Mouse (Mus musculus) limb, embryonic 12.5 days (tissue): Measurements from ENCODE around the gene Hapln1. TPM values are rescaled to one million over a fixed set of nuclear protein-coding genes. Genes with fewer than 3 reads are reported as not detected.

Source experiments
- ATAC-seq: fragments of 200-750 bp; cut with Nextera tagmentation; 2 replicates; pipeline ENCODE4 v1.8.0; 2017; ENCODE audit warnings: low read depth, moderate TSS enrichment; ENCODE audit not compliant: insufficient number of reproducible peaks, insufficient read depth, low FRiP score, low TSS enrichment
- H3K27ac ChIP-seq: fragments of 300-500 bp; sonication (generic); 2 replicates; pipeline ENCODE4 v1.5.1; 2016; ENCODE audit warnings: mild to moderate bottlenecking, moderate library complexity
- H3K27me3 ChIP-seq: fragments of 300-500 bp; sonication (generic); 2 replicates; pipeline ENCODE4 v1.6.1; 2016; ENCODE audit warnings: mild to moderate bottlenecking, moderate library complexity
- H3K36me3 ChIP-seq: fragments of 300-500 bp; sonication (generic); 2 replicates; pipeline ENCODE4 v1.6.1; 2016; ENCODE audit warnings: mild to moderate bottlenecking, moderate library complexity
- H3K4me1 ChIP-seq: fragments of 300-500 bp; sonication (generic); replicated peaks from 2 replicates; pipeline ENCODE4 v1.6.1; 2016
- H3K4me2 ChIP-seq: fragments of 300-500 bp; sonication (generic); 2 replicates; pipeline ENCODE4 v1.6.1; 2016; ENCODE audit warnings: mild to moderate bottlenecking, moderate library complexity
- H3K4me3 ChIP-seq: fragments of 300-500 bp; sonication (generic); replicated peaks from 2 replicates; pipeline ENCODE4 v1.5.1; 2016; ENCODE audit warnings: mild to moderate bottlenecking
- H3K9ac ChIP-seq: fragments of 300-500 bp; sonication (generic); replicated peaks from 2 replicates; pipeline ENCODE4 v1.6.1; 2016; ENCODE audit warnings: mild to moderate bottlenecking, moderate library complexity
- H3K9me3 ChIP-seq: fragments of 300-500 bp; sonication (generic); 2 replicates; pipeline ENCODE4 v1.6.1; 2016; ENCODE audit warnings: mild to moderate bottlenecking, moderate library complexity
- WGBS: fragments of 180-500 bp; shearing (Covaris S2); methylation state at CpG from one replicate; pipeline ENCODE4 v1.1.7; 2016; 5-methylcytosine and 5-hydroxymethylcytosine counted together
- polyA plus RNA-seq: library from polyadenylated mRNA; unstranded; fragments of >200 nt; fragmentation: Nextera tagmentation; extraction: Ambion mirVana; gene quantifications from 2 replicates; pipeline ENCODE4 v1.2.1, GENCODE M21; 2016

Hapln1 gene
- 12.8 and 21.5 TPM in 2 replicates for polyA plus RNA-seq

DNA sequence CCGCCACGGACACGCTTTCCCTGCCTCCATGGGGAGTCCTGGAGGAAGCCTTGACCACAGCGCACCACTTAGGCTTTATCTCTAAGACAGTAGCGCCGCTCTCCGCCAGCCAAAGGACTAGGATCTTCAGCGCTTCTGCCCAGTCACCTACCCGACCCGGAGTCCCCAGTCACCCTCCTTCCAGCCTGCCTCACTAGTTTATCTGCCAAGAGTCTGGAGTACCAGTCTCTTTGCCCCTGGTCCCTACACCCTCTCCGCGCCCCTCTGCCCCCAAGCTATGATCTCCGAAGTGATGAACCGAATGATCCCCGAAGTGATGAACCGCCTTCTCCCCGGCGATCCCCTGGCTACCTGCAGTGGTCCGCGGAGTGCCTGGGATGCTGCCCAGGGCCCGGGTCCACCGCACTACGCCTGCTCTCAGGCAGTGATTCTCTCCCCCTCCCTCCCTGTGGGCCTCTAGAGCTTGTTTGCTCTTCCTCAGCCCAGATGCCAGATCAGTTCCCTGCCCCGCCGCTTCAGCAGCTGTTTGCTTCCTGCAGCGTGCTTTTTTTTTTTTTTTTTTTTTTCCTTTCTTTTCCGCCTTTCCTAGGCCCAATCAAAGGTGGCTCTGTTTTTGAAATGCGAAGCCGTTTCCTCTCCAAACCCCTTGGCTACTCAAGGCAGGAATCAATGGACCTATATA is at the start of gene Hapln1:
TSS of gene Hapln1 (plus strand) at position 592 of the 682 bp plus-strand sequence.
- Histone ChIP-seq H3K36me3 (no peaks in the 10 kb centered on the region), H3K4me3 (peak within 1 kb of the TSS; percentile 52), H3K27me3 (no peaks in the 10 kb centered on the region), H3K9ac (peak within 1 kb of the TSS; percentile 69), H3K27ac (peak within 1 kb of the TSS; percentile 85), H3K4me1 (peaks cover 22% of the 10 kb centered on the region), H3K9me3 (no peaks in the 10 kb centered on the region), H3K4me2 (peak within 1 kb of the TSS; percentile 86)
- WGBS: under 1% methylated on average over 29 of the region's 29 CpGs
- peak; percentile 62 for ATAC-seq

DNA sequence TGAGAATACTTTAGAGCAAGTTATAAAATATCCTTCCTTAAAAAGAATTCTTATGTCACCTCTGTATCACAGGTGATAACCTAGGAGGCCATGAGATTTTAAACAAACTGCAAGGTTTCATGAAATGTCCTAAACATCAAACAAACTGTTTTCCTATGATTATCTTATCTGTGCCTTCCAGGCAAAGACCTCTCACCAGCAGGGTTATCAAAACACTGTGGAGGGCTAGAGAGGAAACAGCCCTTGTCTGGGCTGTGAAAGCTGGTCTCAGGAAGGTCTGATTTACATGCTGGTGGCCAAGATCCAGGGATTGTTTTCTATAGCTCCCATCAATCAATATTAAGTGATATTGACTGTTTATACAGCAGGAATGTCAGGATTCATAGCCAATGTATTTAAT is 46.4 kb upstream of the Hapln1 start:
- no peaks in the 10 kb centered on the region for H3K4me1 ChIP-seq
- no peak overlapping the region for H3K9ac ChIP-seq
- H3K4me2 ChIP-seq: no peak overlapping the region
- H3K27ac ChIP-seq: no peak overlapping the region
- no peaks in the 10 kb centered on the region for H3K36me3 ChIP-seq
- no peak overlapping the region for H3K4me3 ChIP-seq
- no peaks in the 10 kb centered on the region for H3K9me3 ChIP-seq
- no peak for ATAC-seq
- H3K27me3 ChIP-seq: no peaks in the 10 kb centered on the region

DNA sequence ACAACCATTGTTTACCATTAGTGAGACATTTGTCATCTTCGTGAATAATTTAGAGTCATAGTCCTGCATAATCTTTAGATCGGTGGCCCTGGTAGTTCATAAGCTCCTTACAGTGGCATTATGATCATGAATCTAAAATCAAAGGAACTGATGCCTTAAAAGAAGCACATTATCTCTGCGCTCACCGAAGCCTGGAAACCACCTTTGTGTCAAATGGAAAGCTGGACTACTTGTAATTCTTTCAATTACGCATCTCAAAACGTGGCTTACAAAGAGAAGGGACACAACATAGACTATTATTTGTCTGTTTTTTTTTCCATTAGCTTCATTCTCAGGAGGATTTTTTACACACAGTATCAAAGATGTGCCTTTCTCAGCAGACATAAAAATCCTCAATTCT is 45.9 kb upstream of the Hapln1 start:
- ATAC-seq: no peak
- no peaks in the 10 kb centered on the region for H3K27me3 ChIP-seq
- H3K9ac ChIP-seq: no peak overlapping the region
- no peaks in the 10 kb centered on the region for H3K9me3 ChIP-seq
- H3K27ac ChIP-seq: no peak overlapping the region
- H3K4me2 ChIP-seq: no peak overlapping the region
- WGBS: 79% methylated on average over 6 of the region's 6 CpGs
- H3K4me3 ChIP-seq: no peak overlapping the region
- no peaks in the 10 kb centered on the region for H3K36me3 ChIP-seq
- H3K4me1 ChIP-seq: no peaks in the 10 kb centered on the region

DNA sequence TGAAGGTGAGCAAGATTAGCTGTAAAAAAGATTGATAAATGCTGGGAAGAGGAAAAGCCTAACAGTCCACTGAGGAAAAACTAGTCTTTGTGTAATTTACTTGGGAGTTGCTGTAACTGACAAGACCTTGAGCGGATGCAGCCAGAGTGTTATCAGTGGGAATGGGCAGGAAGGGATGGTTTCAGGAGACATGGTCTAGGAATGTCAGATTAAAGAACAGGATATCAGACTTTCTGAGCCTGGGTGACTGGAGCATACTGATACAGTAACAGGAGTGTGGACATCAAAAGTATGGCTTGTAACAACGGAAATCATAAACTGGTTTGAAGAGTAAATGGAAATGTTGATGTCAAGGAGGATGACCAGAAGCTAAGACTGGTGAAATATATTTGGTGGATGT is 43.0 kb upstream of the Hapln1 start:
- H3K27me3 ChIP-seq: no peaks in the 10 kb centered on the region
- H3K4me3 ChIP-seq: no peak overlapping the region
- no peaks in the 10 kb centered on the region for H3K9me3 ChIP-seq
- no peaks in the 10 kb centered on the region for H3K36me3 ChIP-seq
- no peak overlapping the region for H3K4me2 ChIP-seq
- H3K27ac ChIP-seq: no peak overlapping the region
- H3K9ac ChIP-seq: no peak overlapping the region
- ATAC-seq: no peak
- H3K4me1 ChIP-seq: no peaks in the 10 kb centered on the region
- WGBS: 84% methylated on average over 2 of the region's 2 CpGs

DNA sequence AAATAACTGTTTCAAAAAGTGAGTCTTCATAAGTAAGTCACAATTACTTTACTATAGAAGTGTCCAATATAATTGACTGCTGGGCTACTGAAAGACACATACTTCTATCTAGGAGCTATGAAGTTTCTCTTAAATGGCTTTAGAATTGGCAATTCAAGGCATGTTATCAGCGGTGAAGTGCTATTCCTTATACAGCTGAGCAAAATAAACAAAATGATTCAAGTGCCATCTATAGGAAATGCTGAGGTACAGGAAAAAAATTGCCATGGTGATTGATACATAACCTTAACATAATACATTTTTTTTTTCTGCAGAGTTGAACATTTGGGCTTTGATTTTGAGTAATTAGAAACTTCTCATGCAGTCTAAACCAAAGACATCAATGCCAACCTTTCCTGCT is 40.2 kb upstream of the Hapln1 start:
- WGBS: 90% methylated on average over 1 of the region's 1 CpGs
- H3K4me3 ChIP-seq: no peak overlapping the region

GRCm38 (mm10) chr13:89521507-89521908 is 18.1 kb upstream of the Hapln1 start:
- Histone ChIP-seq H3K36me3 (no peaks in the 10 kb centered on the region), H3K27ac (peak overlapping the region; percentile 62; the same call in 1 of the 2 replicates), H3K4me3 (no peak overlapping the region), H3K27me3 (no peaks in the 10 kb centered on the region), H3K4me1 (0 out of 2 replicates have a peak, but pooled peaks cover 7% of the 10 kb centered on the region), H3K4me2 (no peak overlapping the region), H3K9me3 (no peaks in the 10 kb centered on the region), H3K9ac (no peak overlapping the region)
- no peak for ATAC-seq

More for the DNA sequence above, 40.2 kb upstream of the Hapln1 start:
- no peaks in the 10 kb centered on the region for H3K27me3 ChIP-seq
- no peak overlapping the region for H3K27ac ChIP-seq
- H3K4me2 ChIP-seq: no peak overlapping the region
- H3K36me3 ChIP-seq: no peaks in the 10 kb centered on the region
- no peak for ATAC-seq
- no peak overlapping the region for H3K9ac ChIP-seq
- no peaks in the 10 kb centered on the region for H3K4me1 ChIP-seq
- no peaks in the 10 kb centered on the region for H3K9me3 ChIP-seq

- H3K27me3 ChIP-seq: no peaks in the 10 kb centered on the region
- H3K9me3 ChIP-seq: no peaks in the 10 kb centered on the region
- no peak overlapping the region for H3K4me3 ChIP-seq
- no peaks in the 10 kb centered on the region for H3K4me1 ChIP-seq
- H3K9ac ChIP-seq: no peak overlapping the region
- no peak overlapping the region for H3K4me2 ChIP-seq
- no peak for ATAC-seq
- no peaks in the 10 kb centered on the region for H3K36me3 ChIP-seq
- WGBS: 47% methylated on average over 1 of the region's 1 CpGs
- H3K27ac ChIP-seq: no peak overlapping the region
These were observed 10.9 kb upstream of the Hapln1 start for GRCm38 (mm10) chr13:89528716-89529115.

- H3K9me3 ChIP-seq: no peaks in the 10 kb centered on the region
- no peak overlapping the region for H3K4me3 ChIP-seq
- no peak for ATAC-seq
- H3K27me3 ChIP-seq: no peaks in the 10 kb centered on the region
- H3K9ac ChIP-seq: no peak overlapping the region
- WGBS: 84% methylated on average over 2 of the region's 2 CpGs
- no peaks in the 10 kb centered on the region for H3K36me3 ChIP-seq
- no peak overlapping the region for H3K4me2 ChIP-seq
- no peaks in the 10 kb centered on the region for H3K4me1 ChIP-seq
- no peak overlapping the region for H3K27ac ChIP-seq
These were observed 9.2 kb upstream of the Hapln1 start for GRCm38 (mm10) chr13:89530386-89530785.

- 5% methylated on average over 11 of the region's 11 CpGs for WGBS
- H3K4me1 ChIP-seq: peaks cover 22% of the 10 kb centered on the region
- no peaks in the 10 kb centered on the region for H3K36me3 ChIP-seq
- peak overlapping the region; percentile 52 for H3K4me3 ChIP-seq
- peak; percentile 53 for ATAC-seq
- no peaks in the 10 kb centered on the region for H3K9me3 ChIP-seq
- H3K27ac ChIP-seq: peak overlapping the region; percentile 77
- no peak overlapping the region; the same call in 1 of the 2 replicates for H3K9ac ChIP-seq
- H3K27me3 ChIP-seq: no peaks in the 10 kb centered on the region
- peak overlapping the region; percentile 86 for H3K4me2 ChIP-seq
These were observed 280 bp downstream of the Hapln1 start for GRCm38 (mm10) chr13:89539887-89540264.

- peak overlapping the region; percentile 52 for H3K4me3 ChIP-seq
- no peaks in the 10 kb centered on the region for H3K27me3 ChIP-seq
- H3K4me1 ChIP-seq: peaks cover 22% of the 10 kb centered on the region
- peak overlapping the region; percentile 86 for H3K4me2 ChIP-seq
- H3K27ac ChIP-seq: peak overlapping the region; percentile 77
- H3K36me3 ChIP-seq: no peaks in the 10 kb centered on the region
- H3K9me3 ChIP-seq: no peaks in the 10 kb centered on the region
- no peak overlapping the region for H3K9ac ChIP-seq
- ATAC-seq: peak; percentile 85
- 9% methylated on average over 11 of the region's 11 CpGs for WGBS
These were observed 846 bp downstream of the Hapln1 start for GRCm38 (mm10) chr13:89540301-89540982.

DNA sequence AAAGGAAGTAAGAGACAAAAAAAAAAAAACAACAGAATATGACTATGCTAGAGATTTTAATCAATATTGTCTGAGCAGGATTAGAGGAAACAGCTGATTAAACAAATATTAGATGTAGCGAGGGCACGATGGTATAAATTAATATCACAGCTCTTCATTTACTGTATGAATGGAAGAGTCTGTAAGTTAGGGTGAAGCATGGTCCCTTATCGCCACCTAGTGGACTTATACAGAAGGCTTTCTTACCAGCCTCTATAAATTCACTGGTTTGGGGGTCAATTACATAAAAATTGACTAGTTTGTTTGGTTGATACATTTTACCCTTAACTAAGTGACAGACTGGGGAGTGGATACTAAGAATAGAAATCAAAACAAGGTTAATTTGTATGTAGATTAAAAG is 3.4 kb downstream of the Hapln1 start:
- Histone ChIP-seq H3K27ac (no peak overlapping the region), H3K27me3 (no peaks in the 10 kb centered on the region), H3K4me1 (peaks cover 17% of the 10 kb centered on the region), H3K4me3 (no peak overlapping the region), H3K9ac (no peak overlapping the region), H3K4me2 (no peak overlapping the region), H3K36me3 (no peaks in the 10 kb centered on the region), H3K9me3 (no peaks in the 10 kb centered on the region)
- no peak for ATAC-seq
- 5% methylated on average over 3 of the region's 3 CpGs for WGBS
